ENCODE assay signal across 24 mouse cellular contexts in the genomic region with DNA sequence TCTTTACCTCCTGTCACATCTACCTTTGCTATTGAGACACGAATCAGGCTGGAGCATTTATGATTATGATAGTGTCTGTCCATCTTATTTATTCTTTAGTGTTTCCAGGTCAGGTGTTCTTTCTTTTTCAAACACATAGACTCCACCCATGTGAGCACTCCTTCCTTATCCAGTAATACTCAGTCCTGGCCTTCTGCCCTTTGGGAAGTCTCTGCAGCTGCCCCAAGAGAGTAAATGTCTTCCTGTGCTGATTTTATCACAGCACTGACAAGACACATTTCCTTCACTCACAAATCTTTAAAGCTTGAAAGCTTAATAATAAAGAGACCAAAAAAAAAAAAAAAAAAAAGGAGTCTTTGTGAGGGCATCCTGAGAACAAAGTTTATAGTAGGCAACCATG.
DNase-seq lines count a peak whose midpoint lies in the region; ATAC-seq and TF ChIP-seq lines count a peak whose summit lies in the region.
"Had no signal": no experiment of that assay in that cellular context is flagged by ENCODE, and none has a peak within 500 bp of the region (broad histone marks: within the 10 kb centered on the region; RNA-seq: fewer than 3 reads in every experiment).

No protein-coding gene starts in this region.

- 67% methylated on average over 1 of the region's 1 CpGs for WGBS in kidney, adult 2 months
- 60% methylated on average over 1 of the region's 1 CpGs for WGBS in lung, postnatal 0 days
- WGBS in lung, adult 2 months: 44% methylated on average over 1 of the region's 1 CpGs

- H3K4me2 ChIP-seq in lung, postnatal 0 days (replicated peaks; ENCODE audit: low read depth, low read length): no peak overlapping the region
- H3K4me2 ChIP-seq: embryonic facial prominence, embryonic 13.5 days; embryonic facial prominence, embryonic 15.5 days; forebrain, embryonic 12.5 days; forebrain, embryonic 15.5 days had no signal

- peak; percentile 33 for DNase-seq in kidney, adult 2 months
- DNase-seq in kidney, adult 8-10 months: no peak
- peak; percentile 30 for DNase-seq in lung, postnatal 0 days (ENCODE audit: low spot score)
- no peak for DNase-seq in lung, adult 2 months
- peak; percentile 29 for DNase-seq in lung, postnatal 14 days
- peak; percentile 28 for DNase-seq in lung, postnatal 25 days (ENCODE audit: low spot score)
- no peak for DNase-seq in layer of hippocampus, postnatal 36 days
- no peak for DNase-seq in spleen, adult 18-20 months
- DNase-seq: adrenal gland, adult 2 months; adrenal gland, postnatal 10 days; adrenal gland, postnatal 25 days; cerebellum, adult 11 months; cerebellum, adult 18-20 months; cerebellum, adult 8-10 months; cerebellum, adult 9-11 months; cerebellum, postnatal 14 days; cerebellum, postnatal 36 days; embryo, embryonic 11 days had no signal

- H3K36me3 ChIP-seq in kidney, adult 2 months (ENCODE audit: control insufficient read depth, insufficient read depth, low read length): no peaks in the 10 kb centered on the region
- no peaks in the 10 kb centered on the region for H3K36me3 ChIP-seq in lung, postnatal 0 days (ENCODE audit: insufficient read depth, low read length)
- H3K36me3 ChIP-seq: embryonic facial prominence, embryonic 13.5 days; embryonic facial prominence, embryonic 15.5 days; forebrain, embryonic 10.5 days; forebrain, embryonic 12.5 days; forebrain, embryonic 15.5 days had no signal

- peaks cover 5% of the 10 kb centered on the region; the same call in 1 of the 2 replicates for H3K4me1 ChIP-seq in kidney, adult 2 months (ENCODE audit: control insufficient read depth, insufficient read depth, low read length)
- H3K4me1 ChIP-seq in lung, postnatal 0 days (ENCODE audit: insufficient read depth, low read depth, low read length): no peaks in the 10 kb centered on the region
- H3K4me1 ChIP-seq in lung, adult 2 months (ENCODE audit: control insufficient read depth, insufficient read depth, low read length): peaks cover 3% of the 10 kb centered on the region; the same call in 1 of the 2 replicates
- H3K4me1 ChIP-seq: embryonic facial prominence, embryonic 13.5 days; embryonic facial prominence, embryonic 15.5 days; forebrain, embryonic 10.5 days; forebrain, embryonic 12.5 days; forebrain, embryonic 15.5 days had no signal

- no peak overlapping the region for H3K27ac ChIP-seq in kidney, adult 2 months (ENCODE audit: insufficient read depth, low read depth, low read length)
- H3K27ac ChIP-seq in lung, postnatal 0 days (ENCODE audit: low read length): no peak overlapping the region
- H3K27ac ChIP-seq: embryonic facial prominence, embryonic 13.5 days; embryonic facial prominence, embryonic 15.5 days; forebrain, embryonic 10.5 days; forebrain, embryonic 12.5 days; forebrain, embryonic 15.5 days had no signal

- H3K4me3 ChIP-seq in kidney, adult 2 months (ENCODE audit: insufficient read depth, low read depth, low read length): no peak overlapping the region
- no peak overlapping the region for H3K4me3 ChIP-seq in lung, postnatal 0 days (ENCODE audit: low read depth, low read length)
- no peak overlapping the region for H3K4me3 ChIP-seq in lung, adult 2 months (replicated peaks; ENCODE audit: extremely low read depth, low read depth, low read length)
- H3K4me3 ChIP-seq: embryonic facial prominence, embryonic 13.5 days; embryonic facial prominence, embryonic 15.5 days; erythroblast, embryonic 14.5 days; forebrain, embryonic 10.5 days; forebrain, embryonic 12.5 days; forebrain, embryonic 15.5 days had no signal

- TF ChIP-seq EP300 in lung, postnatal 0 days (IDR thresholded peaks at IDR 0.05): peak; percentile 57

- peak; percentile 58 for ATAC-seq in lung, postnatal 0 days
- ATAC-seq: forebrain, embryonic 15.5 days had no signal

- H3K9me3 ChIP-seq in lung, postnatal 0 days (ENCODE audit: low read length): no peaks in the 10 kb centered on the region
- H3K9me3 ChIP-seq: embryonic facial prominence, embryonic 13.5 days; embryonic facial prominence, embryonic 15.5 days; forebrain, embryonic 10.5 days; forebrain, embryonic 12.5 days; forebrain, embryonic 15.5 days had no signal

- no peaks in the 10 kb centered on the region for H3K27me3 ChIP-seq in kidney, adult 2 months (replicated peaks; ENCODE audit: control insufficient read depth, insufficient read depth, low read length)
- no peaks in the 10 kb centered on the region for H3K27me3 ChIP-seq in lung, postnatal 0 days (replicated peaks; ENCODE audit: insufficient read depth, low read length)
- H3K27me3 ChIP-seq: embryonic facial prominence, embryonic 13.5 days; embryonic facial prominence, embryonic 15.5 days; forebrain, embryonic 12.5 days; forebrain, embryonic 15.5 days had no signal

- H3K9ac ChIP-seq in lung, postnatal 0 days (replicated peaks; ENCODE audit: low read depth): no peak overlapping the region
- H3K9ac ChIP-seq: embryonic facial prominence, embryonic 13.5 days; embryonic facial prominence, embryonic 15.5 days; forebrain, embryonic 12.5 days; forebrain, embryonic 15.5 days had no signal

- TF ChIP-seq POLR2A in kidney, adult 2 months (IDR thresholded peaks at IDR 0.05; ENCODE audit: low read depth, low read length): no peak
- TF ChIP-seq POLR2A in lung, adult 2 months (IDR thresholded peaks at IDR 0.05; ENCODE audit: borderline replicate concordance, extremely low read depth, low read depth, low read length): no peak

- no peak for TF ChIP-seq CTCF in kidney, adult 2 months (conservative IDR thresholded peaks at IDR 0.05; ENCODE audit: insufficient read depth, insufficient read length, low read depth, low read length)
- no peak for TF ChIP-seq CTCF in lung, postnatal 0 days (IDR thresholded peaks at IDR 0.05)
- no peak for TF ChIP-seq CTCF in lung, adult 2 months (IDR thresholded peaks at IDR 0.05; ENCODE audit: insufficient read depth, low read length)

Comparison
In these comparisons a context has a peak if more than half of its experiments do, and no peak if none do; other contexts are left out.
1. DNase-seq: peak in kidney, adult 2 months (single experiment), lung, postnatal 0 days (single experiment), lung, postnatal 14 days (single experiment) and lung, postnatal 25 days (single experiment); none in kidney, adult 8-10 months (0 of 2), lung, adult 2 months (single experiment), layer of hippocampus, postnatal 36 days (0 of 2) and spleen, adult 18-20 months (0 of 2).